8 mouse cellular contexts compared by ENCODE assay signal in genomic region chr16:32607562-32608343, GRCm38 (mm10). TPM values are rescaled to one million over a fixed set of nuclear protein-coding genes. Genes with fewer than 3 reads are reported as not detected.
DNase-seq lines count a peak whose midpoint lies in the region; ATAC-seq lines count a peak whose summit lies in the region.

No protein-coding gene starts in this region.

- ATAC-seq in erythroblast, adult 5-6 weeks (replicated peaks; ENCODE audit: low FRiP score, poor library complexity, severe bottlenecking): no peak
- no peak for ATAC-seq in liver, embryonic 13.5 days (ENCODE audit: low read depth)

- H3K9ac ChIP-seq in liver, embryonic 13.5 days: peak overlapping the region; percentile 63

- DNase-seq in thymus, postnatal 0 days (ENCODE audit: low spot score): peak; percentile 6
- no peak for DNase-seq in thymus, postnatal 36 days
- DNase-seq in liver, embryonic 13.5 days: no peak
- no peak for DNase-seq in adrenal gland, postnatal 36 days
- no peak for DNase-seq in layer of hippocampus, adult 8-10 months (ENCODE audit: low spot score in 2 of 2)
- no peak for DNase-seq in frontal cortex, postnatal 36 days (ENCODE audit: low spot score in 2 of 2)

- H3K27me3 ChIP-seq in erythroblast, embryonic 14.5 days (ENCODE audit: control insufficient read depth): no peaks in the 10 kb centered on the region
- H3K27me3 ChIP-seq in liver, embryonic 13.5 days: no peaks in the 10 kb centered on the region

- WGBS in liver, embryonic 13.5 days (ENCODE audit: insufficient replicate concordance): 23% methylated on average over 7 of the region's 7 CpGs

- H3K4me2 ChIP-seq in liver, embryonic 13.5 days: peak overlapping the region; percentile 72

- H3K36me3 ChIP-seq in erythroblast, embryonic 14.5 days (ENCODE audit: control insufficient read depth): peaks cover 40% of the 10 kb centered on the region
- peaks cover 11% of the 10 kb centered on the region for H3K36me3 ChIP-seq in liver, embryonic 13.5 days

- peak overlapping the region; percentile 98 for H3K27ac ChIP-seq in liver, embryonic 13.5 days

- no peaks in the 10 kb centered on the region for H3K9me3 ChIP-seq in erythroblast, embryonic 14.5 days (ENCODE audit: control insufficient read depth, low read length)
- H3K9me3 ChIP-seq in liver, embryonic 13.5 days (replicated peaks): no peaks in the 10 kb centered on the region

- peaks cover 44% of the 10 kb centered on the region for H3K4me1 ChIP-seq in erythroblast, embryonic 14.5 days (ENCODE audit: control insufficient read depth)
- peaks cover 25% of the 10 kb centered on the region for H3K4me1 ChIP-seq in liver, embryonic 13.5 days (replicated peaks)

- peak overlapping the region; percentile 100 for H3K4me3 ChIP-seq in erythroblast, embryonic 14.5 days (replicated peaks)
- H3K4me3 ChIP-seq in liver, embryonic 13.5 days (replicated peaks): peak overlapping the region; percentile 99

RNA-seq across cellular contexts. Expression of gene Tfrc, which starts 1.0 kb away (rescaled TPM):
- 5.4 and 6.9 TPM in 2 replicates for polyA plus RNA-seq in erythroblast, embryonic 14.5 days (2012)
- total RNA-seq in erythroblast, adult 5-6 weeks (2015; ENCODE audit: low replicate concordance): 1,871 and 1,887 TPM in 2 replicates
- 2,733 and 3,492 TPM in 2 replicates for total RNA-seq in erythroblast, adult 5-6 weeks (2017; ENCODE audit: low replicate concordance)
- polyA plus RNA-seq in thymus, postnatal 0 days (2015; fragmentation: Nextera tagmentation; extraction: Ambion mirVana): 40.0 and 43.4 TPM in 2 replicates
- polyA plus RNA-seq in liver, embryonic 13.5 days (2015; fragmentation: Nextera tagmentation; extraction: Ambion mirVana): 262 and 322 TPM in 2 replicates
- 10 to 100 TPM; 21.2 to 75.7 TPM for total RNA-seq in adrenal gland, postnatal 36 days (2021)
- total RNA-seq in layer of hippocampus, adult 8-10 months (2022): 10 to 100 TPM; 54.4 to 75.4 (median 58.0) TPM

RNA-seq across cellular contexts. Expression of gene Tnk2, which starts 35.9 kb away (rescaled TPM):
- polyA plus RNA-seq in erythroblast, embryonic 14.5 days (2012): 59.1 and 61.6 TPM in 2 replicates
- 15.8 and 33.2 TPM in 2 replicates for total RNA-seq in erythroblast, adult 5-6 weeks (2015; ENCODE audit: low replicate concordance)
- 19.6 and 29.7 TPM in 2 replicates for total RNA-seq in erythroblast, adult 5-6 weeks (2017; ENCODE audit: low replicate concordance)
- 20.1 and 23.5 TPM in 2 replicates for polyA plus RNA-seq in thymus, postnatal 0 days (2015; fragmentation: Nextera tagmentation; extraction: Ambion mirVana)
- polyA plus RNA-seq in liver, embryonic 13.5 days (2015; fragmentation: Nextera tagmentation; extraction: Ambion mirVana): 4.2 and 4.9 TPM in 2 replicates
- total RNA-seq in adrenal gland, postnatal 36 days (2021): 10 to 100 TPM; 31.1 to 36.4 TPM
- total RNA-seq in layer of hippocampus, adult 8-10 months (2022): 100 to 1,000 TPM; 206 to 238 (median 222) TPM

Comparison
In these comparisons a context has a peak if more than half of its experiments do, and no peak if none do; other contexts are left out.
1. RNA of gene Tfrc, which starts 1.0 kb away (total RNA-seq): 1,871 to 3,492 TPM in erythroblast, adult 5-6 weeks; 21.2 to 75.7 TPM in adrenal gland, postnatal 36 days and 54.4 to 75.4 TPM in layer of hippocampus, adult 8-10 months; every median in the first group is over 10 times any median in the second.
2. RNA of gene Tnk2, which starts 35.9 kb away (total RNA-seq): 206 to 238 TPM in layer of hippocampus, adult 8-10 months; 31.1 to 36.4 TPM in adrenal gland, postnatal 36 days and 15.8 to 33.2 TPM in erythroblast, adult 5-6 weeks; every median in the first group is over 4 times any median in the second.